Mouse (Mus musculus) testis, adult 2 months (tissue): ENCODE data around the gene Pmepa1.

Experiments used
- CTCF ChIP-seq: fragments of 200-500 bp; IDR thresholded peaks from 2 replicates; pipeline ENCODE4 v1.5.1; 2012; ENCODE audit warnings: low read depth, mild to moderate bottlenecking, inconsistent platforms, low read length, moderate library complexity; ENCODE audit not compliant: control insufficient read depth, insufficient read depth, insufficient replicate concordance
- POLR2A ChIP-seq: fragments of 200-500 bp; IDR thresholded peaks from 2 replicates; pipeline ENCODE4 v1.6.1; 2012; ENCODE audit warnings: low read depth, mild to moderate bottlenecking, inconsistent platforms, low read length, moderate library complexity; ENCODE audit not compliant: control insufficient read depth

DNA sequence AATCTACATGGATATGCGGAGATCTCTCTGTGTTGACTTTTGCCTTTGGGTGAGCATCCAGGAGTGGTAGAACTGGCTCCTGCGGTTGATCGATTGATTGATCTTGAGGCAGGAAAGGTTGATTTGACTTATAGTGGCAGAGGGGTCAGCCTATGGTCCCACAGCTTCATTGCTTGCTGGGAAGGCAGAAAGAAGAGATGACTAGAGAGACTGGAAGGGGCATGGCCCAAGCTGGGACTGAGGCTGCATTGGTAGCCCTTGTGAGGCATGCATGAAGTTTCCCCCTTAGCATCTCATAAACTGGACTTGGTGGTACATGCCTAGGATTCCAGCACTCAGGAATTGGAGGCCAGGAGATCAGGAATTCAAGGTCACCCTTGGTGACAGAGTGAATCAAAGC, 69.3 kb downstream of the Pmepa1 start:
- no peak for TF ChIP-seq CTCF
- no peak for TF ChIP-seq POLR2A
